Mouse (Mus musculus) myocyte (in vitro differentiated cells): ENCODE measurements around the gene Pdzrn4.

Source experiments
- E2F4 ChIP-seq: IDR thresholded peaks from one replicate; pipeline ENCODE4 v1.6.1; 2011; ENCODE audit warnings: mild to moderate bottlenecking, control low read depth, moderate library complexity; ENCODE audit not compliant: insufficient read depth
- POLR2A ChIP-seq: IDR thresholded peaks from one replicate; pipeline ENCODE4 v1.6.1; 2011; ENCODE audit warnings: low read depth, mild to moderate bottlenecking, control low read depth, moderate library complexity; ENCODE audit not compliant: insufficient read length
- POLR2AphosphoS2 ChIP-seq: IDR thresholded peaks from one replicate; pipeline ENCODE4 v1.6.1; 2011; ENCODE audit warnings: low read depth, control low read depth; ENCODE audit not compliant: insufficient read length
- REST ChIP-seq: IDR thresholded peaks from one replicate; pipeline ENCODE4 v1.6.1; 2011; ENCODE audit warnings: mild to moderate bottlenecking, control low read depth, moderate library complexity; ENCODE audit not compliant: insufficient read depth, insufficient read length
- SRF ChIP-seq: IDR thresholded peaks from one replicate; pipeline ENCODE4 v1.6.1; 2011; ENCODE audit warnings: low read depth; ENCODE audit not compliant: control insufficient read depth, insufficient read length
- TCF12 ChIP-seq: IDR thresholded peaks from one replicate; pipeline ENCODE4 v1.6.1; 2011; ENCODE audit warnings: mild to moderate bottlenecking, control low read depth; ENCODE audit not compliant: poor library complexity, insufficient read depth, severe bottlenecking
- TCF3 ChIP-seq: IDR thresholded peaks from one replicate; pipeline ENCODE4 v1.6.1; 2011; ENCODE audit warnings: low read depth, control low read depth; ENCODE audit not compliant: insufficient read length

GRCm38 (mm10) chr15:92524917-92525316, 128.2 kb downstream of the Pdzrn4 start:
- no peak for TF ChIP-seq POLR2A
- no peak for TF ChIP-seq POLR2AphosphoS2
- no peak for TF ChIP-seq REST
- no peak for TF ChIP-seq TCF12
- no peak for TF ChIP-seq TCF3
- TF ChIP-seq SRF = no peak
- TF ChIP-seq E2F4 = no peak
